9 mouse cellular contexts compared by ENCODE assay signal in genomic region chr7:67259828-67260563, GRCm38 (mm10). TPM values are rescaled to one million over a fixed set of nuclear protein-coding genes. Genes with fewer than 3 reads are reported as not detected.
DNase-seq lines count a peak whose midpoint lies in the region; ATAC-seq lines count a peak whose summit lies in the region.
"Had no signal": no experiment of that assay in that cellular context is flagged by ENCODE, and none has a peak within 500 bp of the region (broad histone marks: within the 10 kb centered on the region; RNA-seq: fewer than 3 reads in every experiment).

No protein-coding gene starts in this region.

- no peaks in the 10 kb centered on the region for H3K9me3 ChIP-seq in kidney, embryonic 14.5 days (ENCODE audit: control insufficient read depth, low read length)
- no peaks in the 10 kb centered on the region for H3K9me3 ChIP-seq in heart, embryonic 15.5 days (replicated peaks)
- H3K9me3 ChIP-seq: limb, embryonic 12.5 days had no signal

- H3K9ac ChIP-seq in kidney, embryonic 14.5 days (ENCODE audit: low read depth, low read length), result no peak overlapping the region
- H3K9ac ChIP-seq in heart, embryonic 15.5 days, result no peak overlapping the region
- H3K9ac ChIP-seq: limb, embryonic 12.5 days had no signal

- DNase-seq in kidney, adult 18-20 months, result peak; percentile 52
- DNase-seq in adrenal gland, adult 2 months, result peak; percentile 80
- peak; percentile 31 for DNase-seq in embryo, embryonic 11.5 days (ENCODE audit: low read depth, low spot score)
- DNase-seq in layer of hippocampus, adult 18-20 months (ENCODE audit: low spot score in 2 of 2), result peak; percentile 24 to 80
- DNase-seq in urinary bladder, postnatal 36 days (ENCODE audit: low spot score in 2 of 2), result peak; percentile 40 to 73

- no peaks in the 10 kb centered on the region for H3K27me3 ChIP-seq in kidney, embryonic 14.5 days (ENCODE audit: control insufficient read depth, insufficient read depth, low read length)
- no peaks in the 10 kb centered on the region for H3K27me3 ChIP-seq in heart, embryonic 15.5 days
- H3K27me3 ChIP-seq: limb, embryonic 12.5 days had no signal

- no peaks in the 10 kb centered on the region for H3K4me1 ChIP-seq in kidney, embryonic 14.5 days (ENCODE audit: control insufficient read depth, insufficient read depth, low read length)
- peaks cover 11% of the 10 kb centered on the region for H3K4me1 ChIP-seq in heart, embryonic 15.5 days (replicated peaks)

- H3K4me2 ChIP-seq in kidney, embryonic 14.5 days (replicated peaks; ENCODE audit: low read depth, low read length), result no peak overlapping the region
- H3K4me2 ChIP-seq in heart, embryonic 15.5 days, result no peak overlapping the region
- H3K4me2 ChIP-seq: limb, embryonic 12.5 days had no signal

- no peak overlapping the region for H3K4me3 ChIP-seq in kidney, embryonic 14.5 days (ENCODE audit: low read length)
- H3K4me3 ChIP-seq in heart, embryonic 15.5 days, result no peak overlapping the region
- H3K4me3 ChIP-seq: limb, embryonic 12.5 days had no signal

- ATAC-seq in kidney, embryonic 14.5 days (ENCODE audit: low FRiP score, low TSS enrichment), result no peak
- peak; percentile 91 for ATAC-seq in heart, embryonic 15.5 days (replicated peaks; ENCODE audit: insufficient number of reproducible peaks, insufficient read depth, low FRiP score, low read depth)
- ATAC-seq in megakaryocyte-erythroid progenitor cell, adult 5-6 weeks (replicated peaks; ENCODE audit: low FRiP score, low TSS enrichment, poor library complexity, severe bottlenecking), result peak; percentile 100

- 94% methylated on average over 4 of the region's 4 CpGs for WGBS in kidney, embryonic 14.5 days
- WGBS in heart, embryonic 15.5 days, result 25% methylated on average over 4 of the region's 4 CpGs

- peaks cover 21% of the 10 kb centered on the region for H3K36me3 ChIP-seq in kidney, embryonic 14.5 days (ENCODE audit: control insufficient read depth, insufficient read depth, low read length)
- H3K36me3 ChIP-seq in heart, embryonic 15.5 days, result peaks cover 32% of the 10 kb centered on the region

- no peak overlapping the region for H3K27ac ChIP-seq in kidney, embryonic 14.5 days (ENCODE audit: low read depth, low read length)
- peak overlapping the region; percentile 66 for H3K27ac ChIP-seq in heart, embryonic 15.5 days
- H3K27ac ChIP-seq: limb, embryonic 12.5 days had no signal

RNA-seq across cellular contexts. Expression of gene Lysmd4, which starts 37.7 kb away (rescaled TPM):
- 9.4 and 12.7 TPM in 2 replicates for polyA plus RNA-seq in kidney, embryonic 14.5 days (2014; fragmentation: Nextera tagmentation; extraction: Ambion mirVana)
- total RNA-seq in adrenal gland, adult 2 months (2021), result 1 to 10 TPM; 9.1 to 9.7 TPM
- 6.8 and 8.0 TPM in 2 replicates for polyA plus RNA-seq in adrenal gland, adult 2 months (2012; rRNA removed)
- 14.2 and 16.8 TPM in 2 replicates for polyA plus RNA-seq in heart, embryonic 15.5 days (2015; fragmentation: Nextera tagmentation; extraction: Ambion mirVana)
- total RNA-seq in layer of hippocampus, adult 18-20 months (2021), result 10 to 100 TPM; 30.0 to 34.4 TPM
- total RNA-seq in megakaryocyte-erythroid progenitor cell, adult 5-6 weeks (2014; fragmentation: Nextera tagmentation), result 4.8 TPM in 2 replicates
- 1.7 and 4.3 TPM in 2 replicates for total RNA-seq in megakaryocyte-erythroid progenitor cell, adult 5-6 weeks (2017)
